Mouse (Mus musculus) liver, embryonic 16.5 days (tissue): Measurements from ENCODE around the gene Olfr142. TPM values are rescaled to one million over a fixed set of nuclear protein-coding genes. Genes with fewer than 3 reads are reported as not detected.
"Not testable (repeated sequence)": the region's sequence is repeated elsewhere in the genome, so short reads cannot be mapped to it uniquely, and the experiment has no call there.

Experiments used
- ATAC-seq: fragments of 200-750 bp; cut with Nextera tagmentation; 2 replicates; pipeline ENCODE4 v1.8.0; 2017; ENCODE audit warnings: low read depth, mild to moderate bottlenecking, moderate number of reproducible peaks, moderate library complexity
- H3K27ac ChIP-seq: fragments of 300-500 bp; sonication (generic); 2 replicates; pipeline ENCODE4 v1.5.1; 2014; ENCODE audit warnings: mild to moderate bottlenecking, low read length
- H3K27me3 ChIP-seq: fragments of 300-500 bp; sonication (generic); 2 replicates; pipeline ENCODE4 v1.6.1; 2014; ENCODE audit warnings: low read depth, low read length, mixed read lengths; ENCODE audit not compliant: control insufficient read depth, insufficient read depth
- H3K36me3 ChIP-seq: fragments of 300-500 bp; sonication (generic); 2 replicates; pipeline ENCODE4 v1.6.1; 2014; ENCODE audit warnings: mild to moderate bottlenecking; ENCODE audit not compliant: control insufficient read depth, insufficient read depth
- H3K4me1 ChIP-seq: fragments of 300-500 bp; sonication (generic); 2 replicates; pipeline ENCODE4 v1.6.1; 2014; ENCODE audit warnings: low read depth, low read length, mixed read lengths; ENCODE audit not compliant: control insufficient read depth
- H3K4me2 ChIP-seq: fragments of 300-500 bp; sonication (generic); 2 replicates; pipeline ENCODE4 v1.6.1; 2014; ENCODE audit warnings: low read depth, low read length, mixed read lengths
- H3K4me3 ChIP-seq: fragments of 300-500 bp; sonication (generic); 2 replicates; pipeline ENCODE4 v1.5.1; 2014; ENCODE audit warnings: low read depth, mild to moderate bottlenecking, low read length
- H3K9ac ChIP-seq: fragments of 300-500 bp; sonication (generic); 2 replicates; pipeline ENCODE4 v1.6.1; 2014; ENCODE audit warnings: low read depth, low read length
- H3K9me3 ChIP-seq: fragments of 300-500 bp; sonication (generic); replicated peaks from 2 replicates; pipeline ENCODE4 v1.6.1; 2016; ENCODE audit warnings: low read length; ENCODE audit not compliant: control insufficient read depth
- WGBS: fragments of 180-500 bp; shearing (Covaris S2); extraction: QIAGEN DNeasy Blood & Tissue Kit; methylation state at CpG from one replicate; pipeline ENCODE4 v1.1.7; 2014; ENCODE audit not compliant: insufficient replicate concordance; 5-methylcytosine and 5-hydroxymethylcytosine counted together
- polyA plus RNA-seq: library from polyadenylated mRNA; unstranded; fragments of >200 nt; fragmentation: Nextera tagmentation; extraction: Ambion mirVana; gene quantifications from 2 replicates; pipeline ENCODE4 v1.2.1, GENCODE M21; 2015

Olfr142 gene
- polyA plus RNA-seq: not detected in 2 replicates

DNA sequence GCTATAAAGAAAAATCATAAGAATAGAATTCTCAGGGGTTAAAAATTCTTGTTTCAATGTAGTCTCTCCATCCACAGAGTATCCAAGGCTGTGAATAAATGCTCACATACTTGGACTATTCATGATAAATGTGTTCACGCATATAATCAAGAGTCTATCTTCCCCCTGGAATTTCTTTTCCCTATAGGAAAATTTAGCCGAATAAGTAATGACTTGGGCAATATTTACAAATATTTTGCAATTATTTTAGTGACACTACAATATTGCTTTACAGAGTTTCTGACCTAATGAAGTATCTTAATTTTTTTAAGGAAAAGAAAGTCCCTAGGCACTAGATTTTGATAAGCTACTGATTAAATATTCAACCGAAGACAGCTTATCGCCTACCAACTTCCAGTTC is at the start of gene Olfr142:
TSS of gene Olfr142 (minus strand) at position 101 of the 400 bp plus-strand sequence.
- ATAC-seq: no peak
- H3K4me1 ChIP-seq: no peaks in the 10 kb centered on the region
- H3K9ac ChIP-seq: no peak within 1 kb of the TSS
- no peak within 1 kb of the TSS for H3K4me2 ChIP-seq
- H3K27ac ChIP-seq: no peak within 1 kb of the TSS
- no peak within 1 kb of the TSS for H3K4me3 ChIP-seq
- no peaks in the 10 kb centered on the region for H3K36me3 ChIP-seq
- no peaks in the 10 kb centered on the region for H3K27me3 ChIP-seq
- H3K9me3 ChIP-seq: no peaks in the 10 kb centered on the region
- 75% methylated on average over 4 of the region's 4 CpGs for WGBS

DNA sequence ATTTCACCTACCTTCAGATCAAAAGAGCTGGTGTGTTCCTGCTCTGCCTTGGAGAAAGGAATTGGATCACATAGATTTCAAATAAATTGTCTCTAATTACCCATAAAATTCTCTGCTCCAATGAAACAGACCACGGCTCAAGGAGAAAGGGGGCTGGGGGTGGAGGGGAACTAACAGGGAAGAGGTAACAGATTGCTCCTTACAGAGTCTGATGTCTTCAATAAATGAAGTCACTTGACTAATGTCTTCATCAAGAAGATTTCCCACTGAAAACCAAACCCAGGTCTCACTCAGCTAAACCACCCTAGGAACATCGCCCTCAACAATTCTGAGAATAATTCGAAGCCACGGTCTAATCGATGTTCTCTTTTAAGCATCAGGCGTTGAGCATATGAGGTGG is 35.3 kb upstream of the Olfr142 start, which contains the start of gene Olfr1272:
TSS of gene Olfr1272 (minus strand) at position 101 of the 400 bp plus-strand sequence.
- Histone ChIP-seq H3K9me3 (no peaks in the 10 kb centered on the region), H3K4me3 (no peak within 1 kb of the TSS), H3K27ac (no peak within 1 kb of the TSS), H3K4me2 (no peak within 1 kb of the TSS), H3K9ac (no peak within 1 kb of the TSS), H3K27me3 (no peaks in the 10 kb centered on the region), H3K36me3 (no peaks in the 10 kb centered on the region), H3K4me1 (no peaks in the 10 kb centered on the region)
- WGBS: 77% methylated on average over 6 of the region's 6 CpGs
- no peak for ATAC-seq

GRCm38 (mm10) chr2:90270932-90271331 is 13.5 kb upstream of the Olfr142 start, which contains the start of gene Olfr1271:
Gene Olfr1271 (minus strand): TSS chr2:90271032.
- Histone ChIP-seq H3K9ac (no peak within 1 kb of the TSS), H3K9me3 (no peaks in the 10 kb centered on the region), H3K27me3 (no peaks in the 10 kb centered on the region), H3K4me3 (no peak within 1 kb of the TSS), H3K4me1 (no peaks in the 10 kb centered on the region), H3K27ac (no peak within 1 kb of the TSS), H3K4me2 (no peak within 1 kb of the TSS), H3K36me3 (no peaks in the 10 kb centered on the region)
- ATAC-seq: no peak
- WGBS: 54% methylated on average over 2 of the region's 2 CpGs

GRCm38 (mm10) chr2:90224393-90224792 is 33.0 kb downstream of the Olfr142 start, which contains the start of gene Olfr1506:
Gene Olfr1506 (minus strand): TSS chr2:90224493.
- H3K9me3 ChIP-seq, H3K9ac ChIP-seq, H3K4me2 ChIP-seq, H3K27me3 ChIP-seq, H3K4me1 ChIP-seq, H3K27ac ChIP-seq, H3K4me3 ChIP-seq, ATAC-seq, H3K36me3 ChIP-seq: not testable (repeated sequence)
- no CpG with 5 or more reads among the region's 6 CpGs for WGBS

Other genes starting within 250 kb of the Olfr142 start
- not detected in 2 replicates for gene Olfr1263, start 245.5 kb downstream of the Olfr142 start, polyA plus RNA-seq
- gene Olfr1264, start 232.0 kb downstream of the Olfr142 start, polyA plus RNA-seq: not detected in 2 replicates
- not detected in 2 replicates for gene Olfr1265, start 222.3 kb downstream of the Olfr142 start, polyA plus RNA-seq
- not detected in 2 replicates for gene Olfr140, start 194.0 kb downstream of the Olfr142 start, polyA plus RNA-seq
- gene Olfr1269, start 136.2 kb downstream of the Olfr142 start, polyA plus RNA-seq: not detected in 2 replicates
- not detected in 2 replicates for gene Olfr32, start 115.3 kb downstream of the Olfr142 start, polyA plus RNA-seq
- gene Olfr1270, start 104.5 kb downstream of the Olfr142 start, polyA plus RNA-seq: not detected in 2 replicates
- gene Olfr1506, start 33.1 kb downstream of the Olfr142 start, polyA plus RNA-seq: 0.05 TPM in 1 of 2 replicates, not detected in the other
- gene Olfr1271, start 13.4 kb upstream of the Olfr142 start, polyA plus RNA-seq: not detected in 2 replicates
- gene Olfr1272, start 35.2 kb upstream of the Olfr142 start, polyA plus RNA-seq: not detected in 2 replicates
- not detected in 2 replicates for gene Gm13769, start 64.6 kb upstream of the Olfr142 start, polyA plus RNA-seq
- not detected in 2 replicates for gene Olfr1274-ps, start 141.1 kb upstream of the Olfr142 start, polyA plus RNA-seq